Mouse (Mus musculus) adrenal gland, adult 8-10 months (tissue): ENCODE measurements at regions not wholly inside any gene's neighbourhood (a gene's known extent, or its start where the extent isn't known, plus 50 kb on each side); places are given as distances from the start of the nearest gene placed in this dataset.

Experiments used
- DNase-seq: peaks from one replicate; pipeline ENCODE4 v3.0.0; 2022

- DNase-seq = no peak
Observed at GRCm38 (mm10) chr7:78971644-78972313, 58.6 kb downstream of the Isg20 start.

GRCm38 (mm10) chr7:78989751-78990206 is 63.5 kb upstream of the Acan start:
- no peak for DNase-seq

GRCm38 (mm10) chr7:78990302-78991038 is 62.8 kb upstream of the Acan start:
- peak; percentile 9 for DNase-seq

- peak; percentile 71 for DNase-seq
Observed at GRCm38 (mm10) chr7:78992991-78993390, 60.3 kb upstream of the Acan start.

- DNase-seq = no peak
Observed at GRCm38 (mm10) chr7:78994134-78994533, 59.1 kb upstream of the Acan start.

GRCm38 (mm10) chr7:78995034-78995433 is 58.2 kb upstream of the Acan start:
- DNase-seq = no peak

- no peak for DNase-seq
Observed at GRCm38 (mm10) chr7:78995820-78996219, 57.5 kb upstream of the Acan start.
